Mouse (Mus musculus) gonadal fat pad, adult 2 months (tissue): Measurements from ENCODE around the gene 5330417H12Rik. TPM values are rescaled to one million over a fixed set of nuclear protein-coding genes. Genes with fewer than 3 reads are reported as not detected.

ENCODE experiments used
- polyA plus RNA-seq: library from polyadenylated mRNA; depleted of rRNA; stranded (reverse); fragments of >200 nt; gene quantifications from 2 replicates; pipeline ENCODE4 v1.2.3, GENCODE M21; 2012; rRNA removed

The 5330417H12Rik gene
- polyA plus RNA-seq, 1 experiment, result 0.15 TPM

Other genes with a start within 250 kb of the 5330417H12Rik start
- gene Olfml1, start 57.7 kb downstream of the 5330417H12Rik start, polyA plus RNA-seq, result 22.2 and 27.9 TPM in 2 replicates
- gene Ppfibp2, start 30.0 kb downstream of the 5330417H12Rik start, polyA plus RNA-seq, result 13.2 and 15.2 TPM in 2 replicates
- gene Cyb5r2, start 132.9 kb upstream of the 5330417H12Rik start, polyA plus RNA-seq, result 9.3 and 9.4 TPM in 2 replicates
- 268 and 353 TPM in 2 replicates for gene Ovch2, start 176.0 kb upstream of the 5330417H12Rik start, polyA plus RNA-seq
- 2.8 and 3.7 TPM in 2 replicates for gene Olfr467, start 187.1 kb upstream of the 5330417H12Rik start, polyA plus RNA-seq
- not detected in 2 replicates for gene Olfr469, start 200.4 kb upstream of the 5330417H12Rik start, polyA plus RNA-seq
- not detected in 2 replicates for gene Olfr470, start 222.3 kb upstream of the 5330417H12Rik start, polyA plus RNA-seq